Mouse (Mus musculus) intestine, embryonic 14.5 days (tissue): Measurements from ENCODE around the gene D930007J09Rik. TPM values are rescaled to one million over a fixed set of nuclear protein-coding genes. Genes with fewer than 3 reads are reported as not detected.

Experiments used
- ATAC-seq: fragments of 200-750 bp; cut with Nextera tagmentation; replicated peaks from 2 replicates; pipeline ENCODE4 v1.8.0; 2017; ENCODE audit warnings: low read depth, moderate number of reproducible peaks, moderate TSS enrichment, moderate library complexity; ENCODE audit not compliant: low FRiP score, low TSS enrichment
- DNase-seq: peaks from one replicate; pipeline ENCODE4 v3.0.0-alpha.2; 2018; ENCODE audit warnings: low spot score
- H3K27ac ChIP-seq: fragments of 300-500 bp; sonication (generic); 2 replicates; pipeline ENCODE4 v1.5.1; 2014; ENCODE audit warnings: low read depth, mild to moderate bottlenecking, control low read depth
- H3K27me3 ChIP-seq: fragments of 300-500 bp; sonication (generic); replicated peaks from 2 replicates; pipeline ENCODE4 v1.6.1; 2014; ENCODE audit warnings: low read length, control low read depth; ENCODE audit not compliant: control insufficient read depth, insufficient read depth
- H3K36me3 ChIP-seq: fragments of 300-500 bp; sonication (generic); 2 replicates; pipeline ENCODE4 v1.6.1; 2014; ENCODE audit warnings: low read length, control low read depth; ENCODE audit not compliant: control insufficient read depth, insufficient read depth
- H3K4me1 ChIP-seq: fragments of 300-500 bp; sonication (generic); replicated peaks from 2 replicates; pipeline ENCODE4 v1.6.1; 2014; ENCODE audit warnings: low read length, control low read depth, mixed read lengths; ENCODE audit not compliant: control insufficient read depth, insufficient read depth
- H3K4me2 ChIP-seq: fragments of 300-500 bp; sonication (generic); 2 replicates; pipeline ENCODE4 v1.6.1; 2014; ENCODE audit warnings: low read length
- H3K4me3 ChIP-seq: fragments of 300-500 bp; sonication (generic); 2 replicates; pipeline ENCODE4 v1.5.1; 2014; ENCODE audit warnings: low read depth, low read length, control low read depth, mixed read lengths
- H3K9ac ChIP-seq: fragments of 300-500 bp; sonication (generic); 2 replicates; pipeline ENCODE4 v1.6.1; 2014; ENCODE audit warnings: mild to moderate bottlenecking, low read length
- H3K9me3 ChIP-seq: fragments of 300-500 bp; sonication (generic); 2 replicates; pipeline ENCODE4 v1.6.1; 2016; ENCODE audit warnings: low read length, control low read depth; ENCODE audit not compliant: control insufficient read depth
- WGBS: fragments of 180-500 bp; shearing (Covaris S2); extraction: QIAGEN DNeasy Blood & Tissue Kit; methylation state at CpG from one replicate; pipeline ENCODE4 v1.1.7; 2014; 5-methylcytosine and 5-hydroxymethylcytosine counted together
- polyA plus RNA-seq: library from polyadenylated mRNA; unstranded; fragments of >200 nt; fragmentation: Nextera tagmentation; extraction: Ambion mirVana; gene quantifications from 2 replicates; pipeline ENCODE4 v1.2.1, GENCODE M21; 2014

Gene D930007J09Rik
- polyA plus RNA-seq, 1 experiment from 2014 or later: not detected

GRCm38 (mm10) chr13:32783816-32784215 is 18.8 kb downstream of the D930007J09Rik start, which contains the start of gene Mylk4:
TSS of gene Mylk4 (minus strand) at chr13:32783954.
- ATAC-seq (no peak), DNase-seq (no peak)
- no peak within 1 kb of the TSS for H3K27ac ChIP-seq
- no peaks in the 10 kb centered on the region for H3K9me3 ChIP-seq
- no peaks in the 10 kb centered on the region for H3K36me3 ChIP-seq
- H3K4me3 ChIP-seq: no peak within 1 kb of the TSS
- H3K27me3 ChIP-seq: no peaks in the 10 kb centered on the region
- whole genome bisulfite sequencing: 78% methylated on average over 8 of the region's 8 CpGs
- no peaks in the 10 kb centered on the region for H3K4me1 ChIP-seq
- H3K9ac ChIP-seq: no peak within 1 kb of the TSS
- H3K4me2 ChIP-seq: no peak within 1 kb of the TSS

GRCm38 (mm10) chr13:32783055-32783454 is 19.6 kb downstream of the D930007J09Rik start:
- Histone ChIP-seq H3K4me2 (no peak overlapping the region), H3K36me3 (no peaks in the 10 kb centered on the region), H3K9ac (no peak overlapping the region), H3K9me3 (no peaks in the 10 kb centered on the region), H3K4me3 (no peak overlapping the region), H3K27me3 (no peaks in the 10 kb centered on the region), H3K4me1 (no peaks in the 10 kb centered on the region), H3K27ac (no peak overlapping the region)
- 63% methylated on average over 5 of the region's 5 CpGs for WGBS
- DNase-seq: no peak
- no peak for ATAC-seq

- Histone ChIP-seq H3K4me1 (no peaks in the 10 kb centered on the region), H3K9ac (no peak overlapping the region), H3K4me2 (no peak overlapping the region), H3K27me3 (no peaks in the 10 kb centered on the region), H3K4me3 (no peak overlapping the region), H3K9me3 (no peaks in the 10 kb centered on the region), H3K27ac (no peak overlapping the region), H3K36me3 (no peaks in the 10 kb centered on the region)
- ATAC-seq (no peak), DNase-seq (no peak)
- 70% methylated on average over 3 of the region's 3 CpGs for WGBS
Measured at GRCm38 (mm10) chr13:32778861-32779260, 23.8 kb downstream of the D930007J09Rik start.

GRCm38 (mm10) chr13:32776350-32776749 is 26.3 kb downstream of the D930007J09Rik start:
- DNase-seq (no peak), ATAC-seq (no peak)
- H3K9ac ChIP-seq: no peak overlapping the region
- H3K4me3 ChIP-seq: no peak overlapping the region
- no peaks in the 10 kb centered on the region for H3K9me3 ChIP-seq
- no peaks in the 10 kb centered on the region for H3K4me1 ChIP-seq
- WGBS: 92% methylated on average over 10 of the region's 10 CpGs
- no peak overlapping the region for H3K27ac ChIP-seq
- no peaks in the 10 kb centered on the region for H3K27me3 ChIP-seq
- H3K36me3 ChIP-seq: no peaks in the 10 kb centered on the region
- H3K4me2 ChIP-seq: no peak overlapping the region

GRCm38 (mm10) chr13:32775889-32776288 is 26.8 kb downstream of the D930007J09Rik start:
- Histone ChIP-seq H3K27me3 (no peaks in the 10 kb centered on the region), H3K27ac (no peak overlapping the region), H3K4me2 (no peak overlapping the region), H3K36me3 (no peaks in the 10 kb centered on the region), H3K4me1 (no peaks in the 10 kb centered on the region), H3K9me3 (no peaks in the 10 kb centered on the region), H3K9ac (no peak overlapping the region), H3K4me3 (no peak overlapping the region)
- no peak for DNase-seq
- 74% methylated on average over 9 of the region's 9 CpGs for WGBS
- ATAC-seq: no peak

GRCm38 (mm10) chr13:32769960-32770359 is 32.7 kb downstream of the D930007J09Rik start:
- Histone ChIP-seq H3K9ac (no peak overlapping the region), H3K4me3 (no peak overlapping the region), H3K4me1 (no peaks in the 10 kb centered on the region), H3K27me3 (no peaks in the 10 kb centered on the region), H3K36me3 (no peaks in the 10 kb centered on the region), H3K27ac (no peak overlapping the region), H3K4me2 (no peak overlapping the region), H3K9me3 (no peaks in the 10 kb centered on the region)
- 25% methylated on average over 3 of the region's 3 CpGs for whole genome bisulfite sequencing
- DNase-seq (no peak), ATAC-seq (no peak)

- H3K27me3 ChIP-seq: no peaks in the 10 kb centered on the region
- no peak overlapping the region for H3K4me3 ChIP-seq
- no peaks in the 10 kb centered on the region for H3K36me3 ChIP-seq
- ATAC-seq (no peak), DNase-seq (no peak)
- no peaks in the 10 kb centered on the region for H3K9me3 ChIP-seq
- H3K27ac ChIP-seq: no peak overlapping the region
- no peak overlapping the region for H3K9ac ChIP-seq
- WGBS: 14% methylated on average over 4 of the region's 4 CpGs
- H3K4me1 ChIP-seq: no peaks in the 10 kb centered on the region
- no peak overlapping the region for H3K4me2 ChIP-seq
Measured at GRCm38 (mm10) chr13:32768104-32768503, 34.5 kb downstream of the D930007J09Rik start.

- ATAC-seq (no peak), DNase-seq (no peak)
- Histone ChIP-seq H3K9ac (no peak overlapping the region), H3K36me3 (no peaks in the 10 kb centered on the region), H3K4me1 (no peaks in the 10 kb centered on the region), H3K27me3 (no peaks in the 10 kb centered on the region), H3K27ac (no peak overlapping the region), H3K4me2 (no peak overlapping the region), H3K9me3 (no peaks in the 10 kb centered on the region), H3K4me3 (no peak overlapping the region)
- WGBS: 38% methylated on average over 7 of the region's 7 CpGs
Measured at GRCm38 (mm10) chr13:32764448-32764847, 38.2 kb downstream of the D930007J09Rik start.

GRCm38 (mm10) chr13:32763141-32763540 is 39.5 kb downstream of the D930007J09Rik start:
- no peak overlapping the region for H3K4me3 ChIP-seq
- H3K36me3 ChIP-seq: no peaks in the 10 kb centered on the region
- WGBS: 86% methylated on average over 3 of the region's 3 CpGs
- ATAC-seq (no peak), DNase-seq (no peak)
- no peak overlapping the region for H3K27ac ChIP-seq
- no peak overlapping the region for H3K4me2 ChIP-seq
- no peaks in the 10 kb centered on the region for H3K9me3 ChIP-seq
- no peak overlapping the region for H3K9ac ChIP-seq
- no peaks in the 10 kb centered on the region for H3K27me3 ChIP-seq
- H3K4me1 ChIP-seq: no peaks in the 10 kb centered on the region
